Mouse (Mus musculus) bone marrow, adult 2 months (tissue): Measurements from ENCODE around the gene Dusp1.

Experiments
- CTCF ChIP-seq: fragments of 200-500 bp; IDR thresholded peaks from 2 replicates; pipeline ENCODE4 v1.5.1; 2011; ENCODE audit warnings: low read length, control low read depth; ENCODE audit not compliant: control insufficient read depth, insufficient read depth
- POLR2A ChIP-seq: fragments of 200-500 bp; IDR thresholded peaks from 2 replicates; pipeline ENCODE4 v1.6.1; 2011; ENCODE audit warnings: low read depth, mild to moderate bottlenecking, control low read depth, low read length, borderline replicate concordance; ENCODE audit not compliant: control insufficient read depth

DNA sequence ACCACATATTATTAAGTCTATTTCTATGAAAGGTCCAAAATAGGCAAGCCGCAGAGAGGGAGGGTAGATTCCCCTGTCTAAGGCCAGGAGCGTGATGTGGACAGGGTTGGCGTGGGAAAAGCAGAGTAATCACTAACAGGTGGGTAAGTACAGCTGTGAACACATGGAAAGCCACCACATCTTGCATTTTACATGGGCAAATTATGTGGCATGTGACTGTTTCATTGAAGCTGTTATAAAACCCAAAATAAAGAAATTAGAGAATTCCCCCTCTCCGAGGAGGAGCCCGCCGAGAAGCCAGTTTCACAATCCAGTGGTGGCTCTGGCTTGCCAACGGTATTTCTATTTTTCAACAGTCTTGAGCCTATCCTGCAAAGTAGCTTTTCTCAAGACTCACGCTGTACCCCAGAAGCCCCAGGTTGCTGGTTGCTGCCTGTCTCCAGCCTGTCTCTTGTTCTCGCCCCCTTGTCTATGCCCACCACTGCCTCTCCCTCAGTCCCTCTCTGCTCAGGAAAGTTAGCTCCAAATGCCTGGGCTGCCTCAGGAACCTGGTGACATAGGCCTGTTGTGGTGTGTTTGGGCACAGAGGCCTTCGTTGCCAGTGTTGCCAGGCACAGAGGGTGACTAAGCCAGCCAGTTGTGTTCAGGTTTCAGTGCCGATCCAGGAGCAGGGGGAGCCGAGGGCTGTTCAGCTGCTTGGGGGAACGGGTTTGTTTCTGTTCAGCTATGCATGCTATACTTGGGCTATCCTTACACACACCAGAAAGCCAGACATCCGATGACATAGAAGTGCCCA, 77.1 kb downstream of the Dusp1 start:
- TF ChIP-seq CTCF (no peak), POLR2A (no peak)
